Mouse (Mus musculus): ENCODE results near the gene Erfe.

Gene Erfe

DNA sequence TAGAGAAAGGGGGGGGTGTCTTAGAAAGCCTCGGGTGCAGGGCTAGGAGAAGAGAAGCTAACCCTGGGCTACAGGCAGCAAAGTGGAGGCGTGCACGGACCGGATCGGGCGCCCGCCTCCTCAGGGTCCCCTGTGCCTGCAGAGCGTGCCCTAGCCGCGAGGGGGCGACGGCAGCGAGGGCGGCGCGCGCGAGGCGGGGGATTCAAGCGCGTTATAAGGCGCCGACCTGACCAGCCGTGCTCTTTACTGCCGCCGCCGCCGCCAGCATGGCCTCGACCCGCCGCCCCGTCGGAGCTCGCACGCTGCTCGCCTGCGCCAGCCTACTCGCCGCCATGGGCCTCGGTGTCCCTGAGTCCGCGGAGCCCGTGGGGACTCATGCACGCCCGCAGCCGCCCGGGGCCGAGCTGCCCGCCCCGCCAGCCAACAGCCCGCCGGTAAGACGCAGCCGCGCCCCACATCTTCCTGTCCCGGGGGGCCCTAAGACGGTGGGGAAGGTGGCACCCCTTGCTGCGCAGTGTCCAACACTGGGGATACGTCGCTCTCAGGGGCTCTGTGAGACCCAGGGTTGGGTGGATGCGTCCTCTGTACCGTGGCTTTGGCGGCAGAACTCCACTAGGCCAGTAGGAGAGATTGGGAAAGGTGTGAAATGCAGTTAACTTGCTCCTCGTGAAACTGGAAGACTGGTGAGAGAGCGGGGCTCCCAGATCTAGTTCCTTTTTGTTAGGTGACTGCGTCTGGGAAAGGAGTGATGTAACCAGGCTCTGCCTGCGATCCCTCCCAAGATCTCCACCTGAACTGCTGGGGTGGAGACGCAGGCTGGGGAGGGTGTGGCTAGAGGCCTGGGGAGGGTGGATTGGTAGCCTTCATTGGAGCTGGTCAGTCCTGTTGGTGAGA, at the start of gene Erfe:
Gene Erfe (plus strand): TSS at position 216 of the 894 bp plus-strand sequence.
- peak; percentile 49 for DNase-seq

DNA sequence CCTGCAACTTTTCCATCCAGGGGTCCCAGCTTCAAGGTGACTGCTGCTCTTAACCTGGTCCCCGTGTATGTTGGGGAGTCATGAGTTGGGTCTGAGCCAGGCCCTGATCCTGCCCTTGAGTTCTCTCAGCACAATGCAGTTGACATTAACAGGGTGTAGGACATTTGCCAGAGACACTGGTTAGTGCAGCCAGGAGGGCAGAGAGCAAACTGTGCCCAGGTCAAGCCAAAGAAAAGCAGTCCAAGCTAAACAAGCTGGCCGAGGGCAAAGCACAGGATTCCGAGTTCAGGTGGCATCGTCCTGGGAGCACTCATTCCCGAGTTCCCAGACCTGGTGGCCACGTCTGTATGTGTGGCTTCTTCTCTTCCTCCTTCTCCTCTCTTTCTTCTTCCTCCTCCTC, 48.6 kb upstream of the Erfe start:
- peak; percentile 80 for DNase-seq

DNA sequence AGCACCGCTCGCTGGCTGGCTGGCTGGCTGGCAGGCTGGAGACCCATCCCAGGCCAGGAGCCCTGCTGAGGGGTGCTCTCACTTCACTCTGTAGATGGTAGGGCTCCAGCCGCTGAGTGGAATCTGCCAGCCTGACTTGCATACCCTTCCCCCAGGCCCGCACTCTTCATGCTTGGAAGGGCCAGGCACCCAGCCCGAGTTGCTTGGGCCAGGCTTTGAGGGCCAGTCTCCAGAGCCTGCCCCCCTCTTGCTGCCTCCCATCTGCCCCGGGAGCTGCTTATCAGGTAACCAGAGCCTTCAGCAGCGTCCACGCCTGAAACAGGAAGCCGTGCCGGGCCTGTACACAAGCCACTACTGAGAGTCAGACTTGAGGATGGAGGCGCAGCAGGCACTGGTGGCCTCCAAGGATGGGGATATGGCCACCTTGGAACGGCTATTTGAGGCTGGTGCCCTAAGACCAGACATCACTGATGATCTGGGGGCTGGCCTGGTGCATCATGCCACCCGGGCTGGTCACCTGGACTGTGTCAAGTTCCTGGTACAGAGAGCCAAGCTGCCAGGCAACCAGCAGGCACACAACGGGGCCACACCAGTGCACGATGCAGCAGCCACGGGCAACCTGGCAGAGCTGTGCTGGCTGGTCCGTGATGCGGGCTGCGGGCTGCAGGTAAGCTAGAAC, 44.3 kb upstream of the Erfe start, which contains the start of gene Espnl:
Gene Espnl (plus strand): TSS at position 316 of the 679 bp plus-strand sequence.
- no peak for DNase-seq

DNA sequence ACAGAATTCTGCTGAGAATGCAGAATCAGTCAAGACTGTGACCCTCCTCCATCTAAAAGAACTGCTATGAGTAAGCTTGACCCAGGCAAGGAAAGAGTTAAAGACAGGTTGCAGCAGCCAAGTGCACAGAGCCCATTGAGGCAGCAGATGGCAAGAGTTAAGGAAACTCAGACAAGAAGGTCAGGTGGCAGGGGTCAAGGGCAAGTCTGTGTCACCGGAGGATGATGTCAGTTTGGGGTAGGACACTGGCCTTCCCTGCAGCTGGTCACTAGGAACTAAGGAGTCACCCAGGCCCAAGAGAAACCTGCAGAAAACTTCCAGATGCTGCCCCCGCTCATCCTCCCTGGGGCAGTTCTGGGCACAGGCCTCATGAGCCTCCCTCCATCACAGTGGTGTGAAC, 41.6 kb upstream of the Erfe start:
- DNase-seq, result no peak

DNA sequence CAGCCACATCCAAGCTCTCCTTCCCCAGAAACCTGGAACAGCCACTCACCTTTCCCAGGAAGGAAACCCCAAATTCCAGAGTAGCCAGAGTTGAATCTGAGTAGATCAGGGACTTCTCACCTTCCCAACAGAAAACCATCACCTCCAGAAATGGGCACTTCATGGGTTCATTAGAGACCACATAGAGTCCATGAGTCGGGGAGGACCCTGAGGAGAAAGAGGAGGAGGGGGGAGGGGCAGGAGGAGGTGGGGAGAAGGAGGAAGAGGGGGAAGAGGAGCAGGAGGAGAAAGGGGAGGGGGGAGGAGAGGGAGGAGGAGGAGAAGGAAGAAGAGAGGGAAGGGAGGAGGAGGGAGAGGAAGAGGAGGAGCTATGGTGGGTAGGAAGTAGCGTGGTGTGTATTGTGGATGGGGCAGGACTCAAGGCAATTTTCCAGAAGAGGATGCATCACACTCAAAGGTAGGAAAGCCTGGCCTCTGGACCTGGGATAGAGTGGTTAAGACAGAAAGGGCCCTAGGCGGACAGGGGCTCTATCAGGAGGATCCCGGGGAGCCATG, 40.7 kb upstream of the Erfe start:
- DNase-seq, result no peak

DNA sequence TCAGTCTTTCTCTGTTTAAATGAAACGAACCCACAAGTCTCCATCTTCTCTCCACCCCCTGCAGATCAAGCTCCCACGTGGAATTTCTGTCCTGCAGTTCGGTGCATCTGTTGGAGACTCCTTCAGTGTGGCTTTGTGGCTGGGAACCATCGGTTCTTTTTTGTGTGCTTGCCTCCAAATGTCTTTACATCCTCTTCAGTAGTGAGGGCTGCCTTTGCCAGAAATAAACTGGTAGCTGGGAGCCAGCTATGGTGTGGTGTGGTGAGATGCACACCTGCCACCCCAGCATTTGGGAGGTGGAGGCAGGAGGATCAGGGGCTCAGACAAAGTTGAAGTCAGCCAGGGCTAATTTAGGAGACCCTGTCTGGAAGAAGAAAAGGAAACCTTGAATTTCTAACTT, 34.1 kb upstream of the Erfe start:
- DNase-seq, result no peak

DNA sequence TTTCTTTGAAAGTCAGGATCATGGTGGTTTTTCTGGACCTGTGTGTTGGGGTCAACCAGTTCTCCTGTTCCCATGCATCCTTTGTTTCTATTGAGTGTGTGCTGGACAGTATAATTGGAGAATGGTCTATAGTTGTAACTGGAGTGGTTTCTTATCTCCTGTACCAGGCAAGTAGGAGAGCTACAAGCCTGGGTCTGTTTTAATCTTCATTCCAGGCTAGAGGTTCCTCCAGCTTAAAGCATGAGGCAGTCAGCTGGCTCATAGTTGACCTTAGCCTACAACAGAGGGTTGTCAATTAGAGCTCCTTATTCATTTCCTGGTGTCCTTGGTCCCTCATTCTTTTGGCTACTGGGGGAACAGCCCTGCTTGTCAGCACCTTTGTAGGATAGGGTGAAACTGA, 32.6 kb upstream of the Erfe start:
- DNase-seq, result no peak

DNA sequence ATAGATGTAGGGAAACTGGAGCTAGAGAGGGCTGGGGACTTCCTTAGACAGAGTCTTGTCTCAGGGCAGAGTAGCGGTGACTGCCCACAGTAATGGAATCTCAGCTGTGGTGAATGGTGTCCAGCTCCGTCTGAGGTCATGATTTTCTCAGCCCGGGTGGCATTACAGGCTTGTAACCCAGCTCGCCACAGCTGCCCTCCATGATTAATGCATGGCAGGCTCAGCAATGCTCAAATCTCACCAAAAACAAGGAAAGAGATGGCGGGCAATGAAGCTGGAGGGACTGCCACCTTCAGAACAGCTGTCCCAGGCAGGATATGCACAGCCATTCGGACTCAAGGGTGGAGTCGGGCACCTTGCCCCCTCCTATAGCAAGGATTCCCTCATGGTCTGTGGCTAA, 28.9 kb upstream of the Erfe start:
- no peak for DNase-seq

DNA sequence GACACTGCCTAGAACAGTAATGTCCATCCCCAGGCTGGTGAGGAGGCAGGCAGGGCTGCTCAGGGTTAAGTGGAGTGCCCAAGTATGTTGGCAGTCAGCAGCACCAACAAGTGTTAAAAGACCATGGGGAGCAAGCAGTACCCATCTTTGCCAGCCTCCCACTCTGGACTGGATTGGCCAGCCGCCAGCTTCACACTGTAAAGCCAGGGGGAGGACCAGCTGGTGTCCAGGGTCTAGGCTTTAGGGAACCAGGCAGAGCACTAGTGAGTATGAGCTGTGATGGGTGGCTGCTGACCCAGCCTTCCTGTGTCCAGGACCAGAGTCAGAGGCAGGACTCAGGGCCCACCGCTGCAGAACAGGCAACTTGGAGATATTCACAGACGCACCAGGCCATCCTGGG, 22.2 kb upstream of the Erfe start:
- DNase-seq, result no peak

DNA sequence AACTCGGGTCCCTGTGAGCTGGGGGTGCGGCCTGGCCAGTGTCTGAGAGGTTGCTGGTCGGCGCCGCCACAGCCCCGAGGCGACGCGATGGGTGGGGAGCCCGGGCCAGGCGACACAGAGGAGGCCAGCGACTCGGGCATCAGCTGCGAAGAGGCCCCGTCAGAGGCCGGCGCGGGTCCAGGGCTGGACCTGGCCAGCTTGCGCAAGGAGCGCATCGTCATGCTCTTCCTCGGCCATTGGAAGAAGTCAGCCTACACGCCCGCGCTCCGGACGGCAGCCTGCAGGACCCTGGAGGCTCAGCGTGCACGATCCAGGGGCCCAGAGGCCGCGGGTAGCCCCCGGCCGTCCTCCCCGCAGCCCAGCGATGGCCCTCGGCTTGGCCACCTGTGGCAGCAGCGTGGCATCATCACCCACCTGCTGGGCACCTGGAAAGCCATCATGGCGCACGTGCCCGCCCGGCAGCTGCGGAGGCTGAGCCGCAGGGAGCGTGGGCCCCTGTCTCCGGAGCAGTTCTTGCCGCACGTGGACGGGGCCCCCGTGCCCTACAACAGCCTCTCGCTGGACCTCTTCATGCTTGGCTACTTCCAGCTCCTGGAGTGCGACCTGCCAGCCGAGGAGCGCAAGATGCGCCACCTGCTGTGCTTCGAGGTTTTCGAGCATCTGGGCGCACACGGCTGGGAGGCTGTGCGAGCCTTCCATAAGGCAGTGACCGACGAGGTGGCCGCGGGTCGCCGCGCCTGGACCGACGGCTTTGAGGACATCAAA, 21.1 kb upstream of the Erfe start:
- DNase-seq, result peak; percentile 47

DNA sequence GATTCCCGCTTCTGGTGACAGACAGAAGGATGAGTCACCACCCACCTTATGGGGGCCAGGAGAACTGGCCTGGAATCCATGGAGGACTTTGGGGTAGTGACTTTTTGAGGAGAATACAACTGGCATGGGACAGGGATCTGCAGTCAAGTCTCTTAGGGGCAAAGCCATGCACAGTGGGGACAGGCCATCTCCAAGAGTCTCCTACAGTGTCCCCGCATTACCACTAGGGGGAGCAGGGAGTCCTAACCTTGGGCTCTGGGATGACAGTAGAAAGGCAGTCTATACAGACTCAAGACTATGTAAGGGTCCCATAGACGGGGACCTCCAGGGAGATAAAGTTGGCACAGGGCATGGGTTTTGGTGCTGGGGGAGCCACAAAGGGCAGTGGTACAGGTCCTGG, 19.3 kb upstream of the Erfe start:
- DNase-seq, result peak; percentile 42

DNA sequence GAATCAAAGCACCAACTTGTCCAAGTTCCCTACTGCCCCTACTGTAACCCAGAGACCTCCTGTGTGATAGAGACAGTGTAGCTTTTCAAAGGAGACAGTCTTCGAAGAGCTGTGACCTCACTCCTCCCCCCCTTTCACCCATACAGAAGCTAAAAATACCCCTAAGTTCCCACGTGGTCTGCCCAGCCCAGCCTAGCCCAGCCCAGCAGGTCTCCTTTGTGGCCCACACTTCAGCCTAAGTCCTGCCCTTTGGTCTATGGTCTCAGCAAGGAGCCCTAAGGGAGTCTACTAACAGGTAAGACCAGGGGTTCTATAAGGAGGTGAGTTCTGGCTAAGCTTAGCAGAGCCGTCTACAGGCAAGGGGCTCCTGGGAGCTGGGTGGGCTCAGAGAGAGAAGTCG, 15.4 kb upstream of the Erfe start, which contains the start of gene Klhl30:
Gene Klhl30 (plus strand): TSS at position 176 of the 400 bp plus-strand sequence.
- DNase-seq, result no peak

DNA sequence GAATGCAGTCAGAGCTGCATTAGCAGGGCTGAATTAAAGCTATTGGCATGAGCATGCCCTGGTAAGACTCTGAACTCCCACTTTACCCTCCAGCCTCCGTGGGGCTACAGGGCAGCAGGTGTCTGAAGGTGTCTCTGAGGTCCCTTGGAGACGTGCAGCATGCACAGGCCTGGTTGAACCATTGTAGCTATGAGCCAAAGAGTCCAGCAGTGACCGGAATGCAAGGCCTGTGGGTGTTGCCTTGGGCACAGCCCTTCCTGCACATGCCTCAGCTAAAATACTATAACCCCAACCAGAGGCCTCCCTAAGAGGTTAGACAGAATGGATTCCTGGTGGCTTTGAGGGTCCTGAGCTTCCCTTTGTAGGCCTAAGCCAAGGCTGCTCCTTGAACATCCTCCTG, 15.0 kb upstream of the Erfe start:
- no peak for DNase-seq

DNA sequence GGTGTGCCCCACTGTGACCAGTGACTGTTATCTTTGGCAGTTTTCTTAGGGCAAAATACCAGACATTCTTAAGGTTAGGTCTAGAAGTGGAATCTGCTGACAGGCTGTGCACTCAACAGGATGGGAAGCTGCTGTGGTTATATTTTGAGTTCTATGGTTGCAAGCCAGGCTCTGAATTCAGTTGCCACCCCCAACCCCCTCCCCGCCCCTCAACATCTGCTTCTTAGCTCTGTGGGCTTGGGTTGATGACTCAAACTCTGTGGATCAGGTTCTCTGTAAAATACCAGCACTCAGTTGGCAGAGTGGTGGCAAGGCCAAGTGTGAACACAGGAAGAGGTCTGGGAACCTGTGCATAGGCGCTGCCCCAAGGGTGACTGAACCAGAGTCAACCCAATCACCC, 14.0 kb upstream of the Erfe start:
- DNase-seq, result no peak

DNA sequence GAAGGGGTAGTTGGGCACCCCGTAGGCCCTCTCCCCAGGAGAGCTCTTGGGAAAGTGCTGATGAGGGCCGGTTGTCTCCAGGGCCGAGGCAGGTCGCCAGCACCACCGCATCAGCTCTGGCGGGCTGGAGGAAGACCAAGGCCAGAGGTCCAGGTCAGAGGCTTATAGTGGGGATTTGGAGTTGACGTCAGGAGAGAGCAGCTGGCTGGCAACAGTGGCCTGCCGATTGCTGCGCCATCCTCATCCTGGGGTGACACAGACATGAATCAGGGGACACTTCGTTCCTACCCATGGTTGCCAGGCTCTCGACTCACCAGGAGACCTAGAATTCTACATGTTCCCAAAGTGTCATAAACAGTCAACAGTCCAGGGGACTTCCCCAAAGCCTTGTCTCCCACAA, 10.1 kb upstream of the Erfe start:
- no peak for DNase-seq

DNA sequence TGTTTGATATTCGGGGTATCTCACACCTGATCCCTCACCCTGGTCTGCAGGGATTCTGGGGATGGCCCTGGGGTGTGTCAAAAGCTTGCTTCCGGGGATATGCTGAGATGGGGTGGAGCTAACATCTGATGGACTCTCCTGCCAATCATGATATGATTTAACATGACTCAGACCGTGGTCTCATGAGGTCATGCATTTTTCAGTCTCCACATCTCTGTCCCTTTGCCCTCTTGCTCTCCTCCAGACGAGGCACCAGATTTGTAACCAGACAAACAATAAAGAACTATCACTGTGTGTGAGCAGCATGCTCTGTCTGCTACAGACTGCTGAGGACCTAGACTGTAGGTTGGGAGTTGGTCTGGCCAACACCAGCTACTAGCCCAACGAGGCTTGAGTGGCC, 4.1 kb upstream of the Erfe start:
- DNase-seq, result no peak

DNA sequence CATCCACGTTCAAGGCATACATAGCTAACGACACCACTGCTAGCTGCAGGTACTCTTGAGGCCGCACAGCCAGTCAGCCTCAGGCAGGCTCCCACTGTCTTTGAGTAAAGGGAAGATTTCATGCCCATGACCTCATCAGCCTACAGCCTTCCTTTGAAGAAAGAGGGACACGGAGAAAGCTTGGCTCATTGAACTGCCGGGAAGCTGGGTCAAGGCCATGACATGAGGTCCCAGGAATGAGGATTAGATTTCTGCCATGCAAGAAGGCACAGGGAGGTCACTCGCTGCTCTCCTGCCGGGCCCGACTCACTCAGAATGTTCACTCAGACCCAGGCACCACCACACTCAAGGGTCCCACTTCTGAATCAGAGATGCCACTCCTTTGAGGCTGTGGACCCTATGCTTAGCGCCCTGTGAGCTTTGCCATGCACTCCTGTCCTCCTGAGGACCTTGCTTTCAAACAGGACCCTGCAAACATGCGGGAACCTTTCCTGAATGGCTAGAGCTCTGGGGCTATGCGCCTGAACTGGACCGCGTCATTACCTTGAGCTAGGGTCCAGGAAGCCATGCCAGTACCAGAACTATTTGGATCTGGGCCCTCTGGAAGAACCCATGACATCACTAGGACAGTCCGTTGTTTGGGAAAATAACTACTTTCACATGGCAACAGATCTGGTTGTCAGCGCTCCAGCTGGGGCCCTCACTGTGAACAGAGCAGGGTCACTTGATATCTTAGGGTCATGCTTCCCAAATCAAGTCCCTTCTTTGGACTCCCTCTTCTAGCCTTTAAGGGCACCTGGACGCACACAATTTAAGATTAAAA, 1.2 kb upstream of the Erfe start:
- DNase-seq, result no peak

DNA sequence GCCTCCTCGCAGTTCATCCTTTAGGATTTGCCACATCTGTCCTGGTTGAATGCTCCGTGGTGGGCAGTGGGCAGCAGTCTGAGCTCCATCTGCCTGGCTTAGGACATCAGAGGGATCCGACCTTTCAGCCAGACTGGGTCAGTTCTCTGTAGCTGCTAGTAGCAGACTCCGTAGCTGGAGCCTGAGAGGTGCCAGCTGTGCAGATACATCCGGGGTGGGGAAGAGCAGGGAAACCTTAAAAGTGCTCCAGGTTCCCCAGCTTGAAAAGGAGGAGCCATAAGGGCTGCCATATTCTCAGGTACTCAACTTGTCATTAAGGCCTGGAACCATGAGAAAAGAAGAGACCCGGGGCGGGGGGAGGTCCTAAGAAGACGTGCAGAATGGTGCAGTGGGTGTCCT, 415 bp upstream of the Erfe start:
- no peak for DNase-seq

DNA sequence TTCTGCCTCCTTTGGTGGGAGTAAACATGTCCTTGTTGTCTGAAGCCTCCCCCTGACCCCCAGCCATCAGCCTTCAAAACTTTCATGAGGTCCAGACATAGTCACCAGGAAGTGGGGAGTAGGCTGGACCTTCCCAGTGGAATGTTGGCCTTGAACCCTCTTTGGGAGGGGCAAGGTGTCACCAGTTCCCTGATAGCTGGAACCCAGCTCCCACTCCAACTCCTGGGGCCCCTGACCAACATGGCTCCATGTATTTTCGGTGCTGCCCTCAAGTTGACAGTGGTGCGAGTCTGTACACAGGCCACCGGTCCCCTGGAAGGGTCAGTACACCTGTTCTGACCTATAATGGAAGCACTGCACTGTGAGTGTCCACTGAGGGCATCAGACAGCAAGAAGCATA, 1.1 kb downstream of the Erfe start:
- no peak for DNase-seq

DNA sequence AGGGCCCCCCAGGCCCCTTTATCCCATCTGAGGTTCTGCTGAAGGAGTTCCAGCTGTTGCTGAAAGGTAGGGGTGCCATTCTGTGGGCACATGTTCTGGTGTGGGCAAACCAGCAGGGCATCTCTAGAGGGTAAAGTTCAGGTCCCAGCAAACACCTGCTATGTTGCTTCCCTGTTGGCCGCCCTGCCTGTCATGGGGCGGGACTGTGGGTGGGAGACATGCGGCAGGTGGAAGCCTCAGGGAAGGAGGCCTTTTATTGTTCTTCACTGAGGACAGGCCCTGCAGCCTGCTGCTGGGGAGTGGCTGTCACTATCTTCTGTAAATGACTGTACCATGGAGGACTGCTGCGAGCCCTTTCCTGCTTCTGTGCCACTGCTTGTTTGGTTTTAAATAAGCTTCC, 3.2 kb downstream of the Erfe start:
- no peak for DNase-seq

DNA sequence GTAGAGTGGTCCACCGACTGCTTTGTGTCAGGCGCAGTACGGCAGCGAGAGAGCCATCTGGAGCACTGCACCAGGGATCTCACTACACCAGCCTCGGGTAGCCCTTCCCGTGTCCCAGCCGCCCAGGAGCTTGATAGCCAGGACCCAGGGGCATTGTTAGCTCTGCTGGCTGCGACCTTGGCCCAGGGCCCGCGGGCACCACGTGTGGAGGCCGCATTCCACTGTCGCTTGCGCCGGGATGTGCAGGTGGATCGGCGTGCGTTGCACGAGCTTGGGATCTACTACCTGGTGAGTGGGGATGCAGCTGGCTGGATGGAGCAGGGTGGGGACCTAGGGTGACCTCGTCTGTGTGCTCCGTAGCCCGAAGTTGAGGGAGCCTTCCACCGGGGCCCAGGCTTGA, 3.8 kb downstream of the Erfe start:
- no peak for DNase-seq

DNA sequence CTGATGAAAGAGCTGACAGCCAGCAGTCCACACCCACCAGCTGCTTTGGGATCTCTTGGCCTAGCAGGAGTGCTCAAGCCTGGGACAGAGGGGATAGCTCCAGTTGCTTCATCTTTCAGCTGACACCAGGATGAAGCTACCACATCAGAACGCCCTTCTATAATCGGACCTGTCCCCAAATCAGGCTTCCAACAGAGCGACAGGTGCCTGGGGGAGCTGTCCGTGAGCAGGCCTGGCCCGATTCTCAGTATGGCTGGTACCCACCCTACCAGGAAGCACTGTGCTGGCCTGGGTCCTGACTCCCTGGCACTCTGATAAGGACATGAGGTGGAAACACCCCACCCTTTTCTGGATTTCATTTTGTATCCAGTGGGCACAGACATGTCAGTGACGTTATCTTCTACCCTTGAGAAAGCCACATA, 7.2 kb downstream of the Erfe start:
- no peak for DNase-seq

Measured in kidney, adult 11 months (tissue).